Mouse (Mus musculus): ENCODE measurements around the gene Map3k4. TPM values are rescaled to one million over a fixed set of nuclear protein-coding genes. Genes with fewer than 3 reads are reported as not detected.

Gene Map3k4
- 10 to 100 TPM; 45.1 to 54.7 TPM for total RNA-seq (2021)

DNA sequence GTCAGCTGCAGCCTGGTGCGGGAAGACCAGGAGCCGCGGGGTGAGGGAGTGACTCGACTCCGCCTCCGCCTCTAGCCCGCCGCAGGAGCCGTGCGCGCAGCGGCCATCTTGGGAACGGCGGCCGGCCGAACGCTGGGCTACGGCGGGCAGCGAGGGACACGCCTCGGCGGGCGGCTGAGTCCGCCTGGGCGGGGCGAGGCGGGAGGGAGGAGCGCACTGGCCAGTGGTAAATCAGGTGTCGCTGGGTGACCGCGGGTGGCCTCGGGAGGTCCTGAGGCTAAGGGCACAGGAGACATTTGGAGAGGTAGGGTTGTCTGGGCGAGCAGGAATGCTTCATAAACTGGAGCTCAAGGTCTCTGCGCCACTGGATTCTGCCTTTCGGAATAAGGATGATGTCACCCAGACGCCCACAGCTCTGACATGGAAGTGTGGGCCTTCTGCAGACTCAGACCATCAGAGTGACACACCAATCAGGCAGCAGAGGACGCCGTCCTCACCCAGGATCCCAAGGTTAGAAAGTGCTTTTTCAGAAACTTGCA lies at the start of gene Map3k4:
Map3k4 (minus strand) TSS at position 134 of the 539 bp plus-strand sequence.
- intact Hi-C loops (cut with DNase I), result loop anchor here (1.0 to 5.0 kb wide), 2 partner anchors 46 to 51 kb away; no protein-coding TSS in a partner anchor
- DNase-seq (ENCODE audit: low spot score in 2 of 2), result peak; percentile 96 to 97

DNA sequence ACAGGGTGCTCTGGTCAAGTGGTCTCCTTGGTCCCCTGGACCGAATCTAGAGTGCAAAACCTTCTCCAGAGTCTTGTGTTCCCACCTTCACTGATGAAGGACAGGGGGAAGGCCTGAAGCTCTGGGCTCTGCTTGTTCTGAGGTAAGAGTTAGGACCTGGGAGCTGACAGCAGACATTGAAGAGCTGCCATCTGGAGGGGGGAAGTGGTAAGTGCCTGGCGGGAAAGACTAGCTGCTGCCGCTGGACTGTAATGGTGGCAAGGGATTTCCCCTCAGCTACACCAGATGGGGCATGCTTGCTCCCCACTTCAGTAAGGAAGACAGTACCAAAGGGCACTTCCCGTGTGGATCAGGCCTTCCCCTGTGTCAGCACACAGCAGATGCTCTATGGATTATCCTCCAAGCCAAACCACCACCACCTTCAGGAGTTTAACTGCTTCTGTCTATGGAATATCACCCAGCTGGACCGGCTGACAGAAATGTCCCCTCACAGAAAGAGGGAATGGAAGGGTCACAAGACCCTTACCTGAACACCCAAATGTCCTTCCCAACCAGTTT lies 48.9 kb upstream of the Map3k4 start:
- peak; percentile 29 to 46 for DNase-seq (ENCODE audit: low spot score in 2 of 2)
- intact Hi-C loops (cut with DNase I), result loop anchor here (2.0 kb wide), 1 partner anchor 331 kb away; no protein-coding TSS in a partner anchor

GRCm38 (mm10) chr17:12364426-12364735 lies 45.8 kb upstream of the Map3k4 start:
- peak in 1 of 2 experiments; percentile 25 for DNase-seq (ENCODE audit: low spot score in 2 of 2)
- intact Hi-C loops (cut with DNase I), result loop anchor here (1.0 kb wide), 1 partner anchor 46 kb away; the partner anchor contains the start of gene Map3k4

- intact Hi-C loops (cut with DNase I), result loop anchor here (1.0 kb wide), 1 partner anchor 46 kb away; the partner anchor contains the start of gene Map3k4
- no peak for DNase-seq (ENCODE audit: low spot score in 2 of 2)
Observed at GRCm38 (mm10) chr17:12363601-12364425, 45.2 kb upstream of the Map3k4 start.

DNA sequence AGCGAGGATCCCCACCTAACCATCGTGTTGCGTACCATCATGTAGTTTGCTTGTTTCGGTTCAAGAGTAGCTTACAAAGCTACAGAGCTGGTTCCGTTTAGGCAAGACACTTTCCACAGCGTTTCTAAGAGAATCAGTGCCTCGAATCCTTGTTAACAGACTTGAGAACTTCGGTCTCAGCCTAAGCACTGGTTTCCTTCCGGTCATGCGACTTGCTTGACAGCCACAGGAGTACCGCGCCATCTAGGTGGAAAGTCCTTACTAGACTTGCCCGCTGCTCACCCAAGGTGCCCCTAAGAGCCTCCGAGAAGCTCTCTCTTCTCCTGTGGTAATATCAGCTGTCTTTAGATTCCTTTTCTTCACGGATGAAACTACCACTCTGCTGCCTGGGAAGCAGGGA lies 41.3 kb upstream of the Map3k4 start:
- DNase-seq (ENCODE audit: low spot score in 2 of 2), result no peak
- intact Hi-C loops (cut with DNase I), result no loop called here

DNA sequence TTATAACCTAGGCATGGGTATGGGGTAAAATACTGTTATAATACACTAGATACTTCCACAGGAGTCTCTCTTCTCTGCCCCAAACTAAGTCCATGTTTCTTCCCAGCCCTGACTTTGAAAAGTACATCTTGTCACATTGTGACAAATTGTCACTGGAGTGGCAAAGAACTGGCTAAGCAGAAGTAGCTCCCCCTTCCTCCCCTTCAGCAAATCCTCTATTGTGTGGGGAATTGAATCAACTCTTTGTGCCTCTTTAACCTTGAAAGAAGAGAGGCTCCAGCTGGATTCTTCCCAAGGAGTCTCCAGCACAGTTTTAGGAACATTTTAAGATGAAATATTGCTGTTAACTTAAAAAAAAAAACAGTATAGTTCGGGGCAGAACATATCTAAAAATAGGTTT lies 34.2 kb upstream of the Map3k4 start:
- intact Hi-C loops (cut with DNase I), result no loop called here
- DNase-seq (ENCODE audit: low spot score in 2 of 2), result no peak

DNA sequence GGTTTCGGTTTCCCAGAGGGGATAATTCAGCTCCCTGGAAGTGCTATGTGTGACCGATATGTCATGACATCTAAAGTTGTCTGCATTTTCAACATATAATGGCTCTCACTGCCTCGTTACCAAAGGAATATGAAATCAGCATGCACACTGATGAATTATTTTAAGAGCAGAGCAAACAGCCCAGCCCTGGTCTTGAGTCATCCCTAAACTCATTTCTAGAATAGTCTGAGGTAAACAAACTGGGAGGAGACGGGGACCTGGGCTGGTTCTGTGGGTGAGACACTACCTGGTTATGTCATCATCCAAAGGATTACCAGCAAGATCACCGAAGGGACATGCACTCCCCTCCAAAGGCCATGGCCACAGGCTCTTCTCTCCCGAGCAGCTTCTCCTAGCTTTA lies 33.0 kb upstream of the Map3k4 start:
- no peak for DNase-seq (ENCODE audit: low spot score in 2 of 2)
- intact Hi-C loops (cut with DNase I), result no loop called here

- no peak for DNase-seq (ENCODE audit: low spot score in 2 of 2)
Observed at GRCm38 (mm10) chr17:12347462-12347861, 28.9 kb upstream of the Map3k4 start.

DNA sequence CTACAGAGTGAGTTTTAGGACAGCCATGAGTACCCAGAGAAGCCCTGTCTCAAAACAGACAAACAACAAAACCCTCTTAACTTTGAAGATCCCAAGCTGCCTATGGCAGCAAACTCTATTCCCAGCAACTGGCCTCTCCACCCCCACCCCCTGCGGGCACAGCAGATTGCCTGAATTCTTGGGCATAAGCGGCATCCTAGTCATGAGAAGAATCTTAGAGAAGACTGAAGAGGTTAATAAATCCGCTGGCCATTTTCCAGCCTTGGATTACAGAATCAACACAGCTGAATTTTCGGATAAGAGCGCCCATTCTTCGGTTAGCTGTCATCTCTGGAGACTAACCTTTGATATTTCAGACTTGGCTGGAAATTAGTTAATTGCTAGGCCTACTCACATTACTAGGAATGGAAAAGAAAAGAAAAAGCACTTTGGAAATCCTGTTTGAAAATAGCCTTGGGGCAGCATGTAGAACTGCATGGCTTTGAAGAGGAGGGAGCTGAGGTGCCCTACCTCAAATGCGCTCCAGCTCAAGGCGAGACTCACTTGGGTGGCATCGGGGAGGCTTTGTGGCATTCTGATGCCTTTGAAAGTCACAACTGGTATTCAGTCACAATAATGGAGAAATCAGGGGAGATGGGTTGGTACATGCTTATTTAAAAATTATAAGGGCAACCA lies 25.2 kb upstream of the Map3k4 start:
- intact Hi-C loops (cut with DNase I), result no loop called here
- DNase-seq (ENCODE audit: low spot score in 2 of 2), result no peak

More at GRCm38 (mm10) chr17:12347462-12347861, 28.9 kb upstream of the Map3k4 start:
- intact Hi-C loops (cut with DNase I), result no loop called here

GRCm38 (mm10) chr17:12337156-12337555 lies 18.6 kb upstream of the Map3k4 start:
- no peak for DNase-seq (ENCODE audit: low spot score in 2 of 2)
- intact Hi-C loops (cut with DNase I), result no loop called here

DNA sequence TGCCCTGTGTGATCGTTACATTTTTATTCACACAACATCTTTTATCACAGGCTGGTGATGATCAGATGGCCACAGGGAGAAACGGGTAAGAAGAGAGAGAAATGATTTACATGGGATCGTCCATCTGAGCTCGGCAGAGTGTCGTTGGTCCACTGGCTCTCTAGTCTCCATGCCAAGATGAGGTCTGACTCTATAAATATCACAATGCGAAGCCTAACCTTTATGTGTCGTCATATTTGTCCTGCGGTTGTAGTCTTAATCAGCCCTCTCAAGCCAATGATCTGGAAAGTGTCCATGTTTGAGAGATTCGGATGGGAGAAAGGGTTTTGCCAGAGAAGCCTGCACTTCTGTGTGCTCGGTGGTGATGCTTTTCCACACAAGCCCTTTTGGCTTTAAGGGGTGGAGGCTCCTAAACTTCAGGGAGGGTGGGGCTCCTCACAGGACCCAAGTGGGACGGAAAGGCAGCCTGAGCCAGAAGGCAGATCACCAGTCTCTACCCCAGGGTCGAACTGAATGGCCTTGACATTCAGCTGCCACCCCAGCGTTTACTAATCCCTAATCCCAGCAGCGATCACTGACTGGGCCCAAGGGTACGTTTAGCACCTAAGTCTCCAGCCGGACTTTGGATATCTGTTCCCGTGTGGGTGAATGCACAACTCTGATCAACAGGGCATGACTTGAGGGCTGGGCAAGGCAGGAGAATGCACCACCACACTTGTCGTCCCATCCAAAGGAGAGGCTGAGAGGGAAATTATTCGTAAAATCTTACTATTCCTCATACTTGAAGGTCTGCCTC lies 17.7 kb upstream of the Map3k4 start:
- intact Hi-C loops (cut with DNase I), result no loop called here
- DNase-seq (ENCODE audit: low spot score in 2 of 2), result no peak

GRCm38 (mm10) chr17:12335115-12335514 lies 16.5 kb upstream of the Map3k4 start:
- no peak for DNase-seq (ENCODE audit: low spot score in 2 of 2)
- intact Hi-C loops (cut with DNase I), result no loop called here

GRCm38 (mm10) chr17:12327847-12328518 lies 9.4 kb upstream of the Map3k4 start:
- DNase-seq (ENCODE audit: low spot score in 2 of 2), result no peak

DNA sequence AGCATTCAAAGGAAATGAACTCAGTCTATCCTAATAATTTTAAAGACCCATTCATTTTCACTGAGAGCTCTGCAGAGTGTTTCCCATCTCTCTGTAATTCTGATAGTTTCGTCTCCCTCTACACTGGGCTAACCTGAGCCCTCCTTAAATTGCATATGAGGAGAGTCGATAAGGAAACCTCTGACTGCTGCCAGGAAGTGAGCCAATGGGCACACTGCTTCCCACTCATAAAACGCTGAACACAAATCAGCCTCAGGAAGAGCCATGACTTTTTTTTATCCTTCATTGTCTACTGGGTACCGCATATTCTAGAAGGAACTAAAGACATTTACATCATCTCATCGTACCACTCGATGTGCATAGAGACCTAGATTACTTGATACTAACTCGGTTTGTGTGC lies 1.2 kb upstream of the Map3k4 start:
- intact Hi-C loops (cut with DNase I), result loop anchor here (5.0 kb wide), 1 partner anchor 52 kb away; no protein-coding TSS in a partner anchor
- no peak for DNase-seq (ENCODE audit: low spot score in 2 of 2)

More at GRCm38 (mm10) chr17:12327847-12328518, 9.4 kb upstream of the Map3k4 start:
- intact Hi-C loops (cut with DNase I), result no loop called here

DNA sequence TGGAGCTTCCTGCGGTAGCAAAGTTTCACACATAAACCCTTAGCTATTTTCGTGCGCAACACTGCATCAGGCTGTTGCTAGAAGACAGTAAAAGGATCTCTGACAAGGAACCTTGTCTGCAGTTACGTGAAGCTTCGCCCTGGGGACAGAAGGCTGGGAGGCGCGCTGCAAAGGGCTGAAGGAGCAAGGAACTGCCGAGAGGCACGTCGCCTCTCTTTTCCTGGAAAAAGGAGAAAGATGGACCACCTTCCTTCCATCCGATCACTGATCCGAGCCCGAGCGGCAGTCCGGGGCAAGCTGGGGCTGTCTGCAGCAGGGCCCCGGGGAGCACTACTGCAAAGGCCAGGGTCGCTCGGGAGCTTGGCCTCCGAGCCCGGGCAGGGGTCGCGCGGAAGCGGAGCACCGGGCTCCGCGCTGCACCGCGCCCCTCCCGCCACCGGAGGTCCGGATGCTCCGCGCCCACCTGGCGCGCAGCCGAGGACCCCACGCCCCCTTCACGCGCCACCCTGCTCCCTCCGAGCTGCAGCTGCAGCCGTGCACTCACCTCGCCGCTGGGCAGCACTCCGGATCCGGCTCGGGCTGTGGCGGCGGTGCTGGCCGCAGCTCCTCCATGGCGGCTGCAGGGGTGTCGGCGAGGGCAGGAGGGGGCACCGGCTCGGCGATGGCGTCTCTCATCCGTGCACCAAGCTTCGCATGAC lies 493 bp downstream of the Map3k4 start:
- DNase-seq (ENCODE audit: low spot score in 2 of 2), result peak in 1 of 2 experiments; percentile 58
- intact Hi-C loops (cut with DNase I), result loop anchor here (1.0 to 5.0 kb wide), 2 partner anchors 46 to 51 kb away; no protein-coding TSS in a partner anchor

DNA sequence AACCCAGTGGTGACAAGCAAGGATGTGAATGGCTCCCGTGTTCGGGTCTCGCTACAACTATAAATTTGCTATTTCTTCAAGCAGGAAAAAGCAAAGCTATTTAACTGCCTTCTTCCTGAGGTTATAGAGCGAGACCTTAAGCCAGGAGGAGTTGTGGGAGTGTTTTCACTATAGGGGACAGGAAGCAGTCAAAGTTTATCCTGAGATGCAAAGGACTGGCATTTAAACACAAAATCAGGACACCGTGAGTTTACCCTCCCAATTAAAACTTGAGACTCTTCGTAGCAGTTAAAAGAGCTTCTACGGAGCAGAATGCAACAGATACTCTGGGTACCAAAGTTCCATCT lies 1.0 kb downstream of the Map3k4 start:
- no peak for DNase-seq (ENCODE audit: low spot score in 2 of 2)
- intact Hi-C loops (cut with DNase I), result loop anchor here (5.0 kb wide), 1 partner anchor 50 kb away; no protein-coding TSS in a partner anchor

- intact Hi-C loops (cut with DNase I), result loop anchor here (5.0 kb wide), 1 partner anchor 49 kb away; no protein-coding TSS in a partner anchor
- DNase-seq (ENCODE audit: low spot score in 2 of 2), result peak in 1 of 2 experiments; percentile 49
Observed at GRCm38 (mm10) chr17:12316251-12316650, 2.3 kb downstream of the Map3k4 start.

GRCm38 (mm10) chr17:12312248-12312647 lies 6.3 kb downstream of the Map3k4 start:
- DNase-seq (ENCODE audit: low spot score in 2 of 2), result no peak
- intact Hi-C loops (cut with DNase I), result no loop called here
